Mouse (Mus musculus): ENCODE results near the gene Trpt1. TPM values are rescaled to one million over a fixed set of nuclear protein-coding genes. Genes with fewer than 3 reads are reported as not detected.

The Trpt1 gene
- polyA plus RNA-seq, 1 experiment from 2014 or later: 12.1 TPM

DNA sequence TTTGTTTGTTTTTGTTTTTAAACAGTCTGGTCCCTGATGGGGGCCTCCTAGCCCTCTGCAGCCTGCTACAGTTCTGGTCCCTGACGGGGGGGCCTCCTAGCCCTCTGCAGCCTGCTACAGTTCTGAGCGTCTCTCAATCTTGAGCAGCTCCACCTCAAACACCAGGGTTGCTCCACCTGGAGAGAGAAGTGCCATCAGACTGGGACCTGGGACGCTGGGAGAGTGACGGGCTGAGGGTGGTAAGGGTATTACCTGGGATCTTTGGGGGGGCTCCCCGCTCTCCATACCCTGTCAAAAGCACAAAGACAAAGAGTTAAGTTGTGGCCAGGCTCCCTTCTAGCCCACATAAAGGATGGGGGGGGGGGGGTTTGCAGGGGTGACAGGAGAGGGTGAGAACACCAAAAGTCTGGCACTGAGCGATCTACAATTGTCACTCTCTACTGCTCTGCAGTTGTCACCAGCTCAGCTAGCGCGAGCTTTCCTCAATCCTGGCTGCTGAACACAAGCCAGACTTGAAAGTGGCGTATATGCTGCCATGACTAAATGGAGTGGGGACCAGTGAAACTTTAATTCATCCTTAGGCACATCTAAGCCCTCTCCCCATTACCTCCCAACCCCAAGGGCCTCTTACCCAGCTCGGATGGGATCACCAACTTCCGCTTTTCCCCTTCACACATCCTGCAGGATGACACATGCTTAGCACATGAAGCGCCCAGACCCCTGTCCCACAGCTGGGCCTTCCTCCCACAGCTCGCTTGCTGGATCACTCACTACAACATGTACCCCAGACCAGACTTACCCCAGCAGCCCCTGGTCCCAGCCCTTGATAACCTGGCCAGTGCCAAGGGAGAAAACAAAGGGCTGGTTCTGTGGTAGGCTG, 17.9 kb upstream of the Trpt1 start:
- 84% methylated on average over 13 of the region's 13 CpGs for WGBS
- no peaks in the 10 kb centered on the region for H3K27me3 ChIP-seq
- H3K4me1 ChIP-seq: peaks cover 52% of the 10 kb centered on the region
- peak overlapping the region; percentile 61 for H3K9ac ChIP-seq
- no peak for ATAC-seq (replicated peaks; ENCODE audit: low FRiP score)
- H3K36me3 ChIP-seq: peaks cover 33% of the 10 kb centered on the region
- peak overlapping the region; percentile 83 for H3K4me3 ChIP-seq (replicated peaks)
- peak overlapping the region; percentile 84 for H3K4me2 ChIP-seq
- H3K9me3 ChIP-seq (replicated peaks): no peaks in the 10 kb centered on the region
- peak overlapping the region; percentile 97 for H3K27ac ChIP-seq

DNA sequence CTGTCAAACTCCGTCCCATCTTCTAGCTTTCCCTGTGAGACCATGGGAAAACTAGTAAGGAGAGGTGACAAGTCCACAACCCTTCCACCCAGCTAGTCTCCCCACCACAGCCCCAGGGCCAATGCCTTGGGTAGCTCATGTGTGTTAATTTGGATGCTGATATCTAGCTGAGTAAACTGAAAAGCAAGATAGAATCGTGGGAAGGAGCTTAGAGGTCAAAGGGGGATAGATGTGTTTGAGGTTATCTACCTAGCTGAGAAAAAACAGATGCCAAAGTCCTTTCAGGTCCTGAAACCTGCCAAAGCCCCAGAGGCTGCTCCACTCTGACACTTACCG, 17.3 kb upstream of the Trpt1 start:
- peaks cover 52% of the 10 kb centered on the region for H3K4me1 ChIP-seq
- H3K4me2 ChIP-seq: peak overlapping the region; percentile 84
- peaks cover 37% of the 10 kb centered on the region for H3K36me3 ChIP-seq
- peak overlapping the region; percentile 61 for H3K9ac ChIP-seq
- H3K9me3 ChIP-seq (replicated peaks): no peaks in the 10 kb centered on the region
- H3K27me3 ChIP-seq: no peaks in the 10 kb centered on the region
- 33% methylated on average over 3 of the region's 3 CpGs for WGBS
- ATAC-seq (replicated peaks; ENCODE audit: low FRiP score): no peak
- H3K27ac ChIP-seq: peak overlapping the region; percentile 97
- peak overlapping the region; percentile 83 for H3K4me3 ChIP-seq (replicated peaks)

DNA sequence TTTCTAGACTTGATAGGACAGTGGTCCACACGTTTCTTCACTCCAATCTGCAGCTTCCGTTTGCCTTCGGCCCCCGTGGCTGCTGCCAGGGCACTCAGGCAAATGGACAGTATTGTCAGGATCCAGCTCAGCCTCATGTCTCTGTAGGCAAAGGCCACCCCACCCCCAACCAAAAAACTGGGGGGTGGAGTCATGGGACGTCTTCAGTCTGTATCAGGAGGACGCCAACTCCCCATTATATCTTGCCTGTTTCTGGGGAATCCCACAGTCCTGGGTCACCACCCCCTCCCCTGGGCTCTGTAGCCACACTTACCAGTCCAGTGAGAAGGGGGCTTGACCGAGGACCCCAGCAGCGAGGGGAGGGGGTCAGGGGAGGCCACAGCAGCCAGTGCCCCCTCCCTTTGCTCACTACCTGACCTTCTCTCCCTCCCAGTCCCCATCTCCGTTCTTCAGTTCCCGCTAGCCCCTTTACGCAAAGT, 16.9 kb upstream of the Trpt1 start:
- Histone ChIP-seq H3K4me3 (replicated peaks) (peak overlapping the region; percentile 83), H3K27me3 (no peaks in the 10 kb centered on the region), H3K4me2 (peak overlapping the region; percentile 84), H3K4me1 (peaks cover 47% of the 10 kb centered on the region), H3K36me3 (peaks cover 42% of the 10 kb centered on the region), H3K9me3 (replicated peaks) (no peaks in the 10 kb centered on the region), H3K9ac (peak overlapping the region; percentile 61), H3K27ac (peak overlapping the region; percentile 97)
- WGBS: 11% methylated on average over 11 of the region's 11 CpGs
- no peak for ATAC-seq (replicated peaks; ENCODE audit: low FRiP score)

GRCm38 (mm10) chr19:6979486-6980380, 16.2 kb upstream of the Trpt1 start:
- H3K27me3 ChIP-seq: no peaks in the 10 kb centered on the region
- H3K4me1 ChIP-seq: peaks cover 46% of the 10 kb centered on the region
- H3K4me3 ChIP-seq (replicated peaks): peak overlapping the region; percentile 83
- WGBS: under 1% methylated on average over 59 of the region's 59 CpGs
- peaks cover 45% of the 10 kb centered on the region for H3K36me3 ChIP-seq
- H3K9me3 ChIP-seq (replicated peaks): no peaks in the 10 kb centered on the region
- peak overlapping the region; percentile 84 for H3K4me2 ChIP-seq
- H3K27ac ChIP-seq: peak overlapping the region; percentile 97
- peak; percentile 93 for ATAC-seq (replicated peaks; ENCODE audit: low FRiP score)
- peak overlapping the region; percentile 95 for H3K9ac ChIP-seq

DNA sequence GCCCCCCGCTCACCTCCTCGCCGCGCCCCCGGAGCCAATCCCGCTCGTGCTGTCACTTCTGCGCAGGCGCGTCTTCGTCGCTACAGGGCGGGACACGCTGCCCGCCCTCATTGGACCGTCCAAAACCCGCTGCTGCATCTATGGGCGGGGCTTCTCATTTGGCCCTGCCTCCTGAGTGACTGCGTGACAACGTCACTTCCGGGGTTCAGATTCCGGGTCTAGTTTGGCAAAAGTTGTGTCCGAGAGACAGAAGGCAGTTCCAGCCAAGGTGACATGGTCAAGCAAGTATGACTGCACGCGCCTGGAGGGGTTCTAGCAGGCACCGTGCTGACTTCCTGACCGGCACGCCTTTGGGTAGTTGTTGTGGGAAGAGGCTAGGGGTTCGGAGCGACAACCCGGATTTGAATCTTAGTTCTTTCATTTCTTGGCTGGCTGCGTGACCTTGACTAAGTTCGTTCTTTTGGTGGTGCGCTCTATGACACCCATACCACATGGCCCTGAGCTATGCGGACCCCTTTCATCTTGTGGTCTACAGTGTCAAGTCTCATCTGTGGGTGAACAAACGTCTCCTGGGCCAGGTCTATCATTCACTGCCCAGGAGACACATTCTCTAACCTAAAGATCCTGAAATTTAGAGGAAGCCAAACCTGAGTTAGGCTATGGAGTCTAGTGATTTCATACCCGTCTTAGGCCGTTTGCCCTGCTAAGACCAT, 15.4 kb upstream of the Trpt1 start, which contains the start of gene Fkbp2:
Fkbp2 (minus strand) TSS at position 121 of the 713 bp plus-strand sequence.
- Histone ChIP-seq H3K4me3 (replicated peaks) (peak within 1 kb of the TSS; percentile 83), H3K27me3 (no peaks in the 10 kb centered on the region), H3K36me3 (peaks cover 53% of the 10 kb centered on the region), H3K9ac (peak within 1 kb of the TSS; percentile 95), H3K4me2 (peak within 1 kb of the TSS; percentile 84), H3K9me3 (replicated peaks) (no peaks in the 10 kb centered on the region), H3K4me1 (peaks cover 46% of the 10 kb centered on the region), H3K27ac (peak within 1 kb of the TSS; percentile 97)
- peak; percentile 90 for ATAC-seq (replicated peaks; ENCODE audit: low FRiP score)
- under 1% methylated on average over 38 of the region's 38 CpGs for WGBS

GRCm38 (mm10) chr19:6981465-6981864, 14.5 kb upstream of the Trpt1 start:
- Histone ChIP-seq H3K9ac (no peak overlapping the region), H3K4me1 (peaks cover 47% of the 10 kb centered on the region), H3K9me3 (replicated peaks) (no peaks in the 10 kb centered on the region), H3K4me3 (replicated peaks) (peak overlapping the region; percentile 83), H3K36me3 (peaks cover 54% of the 10 kb centered on the region), H3K27me3 (no peaks in the 10 kb centered on the region), H3K27ac (0 out of 2 replicates have a peak overlapping the region, but pooled peaks have one; percentile 97), H3K4me2 (peak overlapping the region; percentile 84)
- 91% methylated on average over 4 of the region's 4 CpGs for WGBS
- no peak for ATAC-seq (replicated peaks; ENCODE audit: low FRiP score)

DNA sequence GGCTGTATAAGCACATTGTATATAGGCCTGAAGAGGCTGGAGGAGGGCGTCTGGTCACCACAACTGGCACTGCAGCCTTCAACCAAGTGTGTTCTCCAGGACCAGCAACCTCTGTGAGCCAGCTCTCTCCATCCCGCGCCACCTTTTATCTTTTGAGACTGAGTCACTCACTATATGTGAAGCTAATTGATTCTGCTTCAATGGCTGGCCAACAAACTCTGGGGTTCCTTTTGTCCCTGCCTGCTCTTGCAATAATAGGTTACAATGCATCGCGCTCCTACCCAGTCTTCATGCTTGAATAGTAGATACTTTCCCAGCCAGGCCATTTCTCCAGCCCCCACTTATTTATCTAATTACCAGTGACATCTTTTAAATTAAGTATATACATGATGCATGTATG, 12.3 kb upstream of the Trpt1 start:
- 96% methylated on average over 5 of the region's 5 CpGs for WGBS
- no peak overlapping the region for H3K27ac ChIP-seq
- H3K36me3 ChIP-seq: peaks cover 38% of the 10 kb centered on the region
- H3K9ac ChIP-seq: no peak overlapping the region
- H3K4me1 ChIP-seq: peaks cover 39% of the 10 kb centered on the region
- H3K4me2 ChIP-seq: no peak overlapping the region
- no peaks in the 10 kb centered on the region for H3K27me3 ChIP-seq
- ATAC-seq (replicated peaks; ENCODE audit: low FRiP score): no peak
- no peak overlapping the region for H3K4me3 ChIP-seq (replicated peaks)
- no peaks in the 10 kb centered on the region for H3K9me3 ChIP-seq (replicated peaks)

DNA sequence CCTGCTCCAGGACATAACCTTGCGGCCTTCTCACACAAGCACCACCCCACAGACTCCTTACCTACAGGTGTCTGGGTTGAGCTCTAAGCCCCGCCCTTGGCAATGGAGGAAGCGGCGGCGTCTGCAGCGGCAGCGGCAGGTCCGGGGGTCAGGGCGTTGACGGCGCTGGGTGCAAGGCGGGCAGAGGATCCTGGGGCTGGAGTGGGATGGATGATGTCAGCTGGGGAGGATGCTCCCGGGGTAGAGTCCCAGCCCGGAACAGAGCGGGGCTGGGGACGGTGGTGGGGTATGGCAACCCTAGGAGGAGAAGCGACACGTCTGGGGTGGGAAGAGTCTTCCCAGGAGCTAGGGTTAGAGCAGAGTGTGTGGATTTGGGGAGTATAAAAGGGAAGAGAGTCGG, 10.6 kb upstream of the Trpt1 start:
- no peak overlapping the region for H3K4me2 ChIP-seq
- ATAC-seq (replicated peaks; ENCODE audit: low FRiP score): no peak
- 84% methylated on average over 19 of the region's 19 CpGs for WGBS

GRCm38 (mm10) chr19:6985951-6986708, 9.8 kb upstream of the Trpt1 start:
- Histone ChIP-seq H3K9me3 (replicated peaks) (no peaks in the 10 kb centered on the region), H3K9ac (peak overlapping the region; percentile 91), H3K4me2 (peak overlapping the region; percentile 92), H3K27ac (peak overlapping the region; percentile 90; the same call in 1 of the 2 replicates), H3K27me3 (no peaks in the 10 kb centered on the region), H3K36me3 (peaks cover 39% of the 10 kb centered on the region), H3K4me1 (peaks cover 29% of the 10 kb centered on the region), H3K4me3 (replicated peaks) (peak overlapping the region; percentile 82)
- no peak for ATAC-seq (replicated peaks; ENCODE audit: low FRiP score)
- 77% methylated on average over 10 of the region's 10 CpGs for WGBS

More for the DNA sequence above, 10.6 kb upstream of the Trpt1 start:
- no peaks in the 10 kb centered on the region for H3K27me3 ChIP-seq
- no peaks in the 10 kb centered on the region for H3K9me3 ChIP-seq (replicated peaks)
- H3K4me1 ChIP-seq: peaks cover 33% of the 10 kb centered on the region
- no peak overlapping the region for H3K27ac ChIP-seq
- no peak overlapping the region for H3K4me3 ChIP-seq (replicated peaks)
- no peak overlapping the region for H3K9ac ChIP-seq
- peaks cover 39% of the 10 kb centered on the region for H3K36me3 ChIP-seq

GRCm38 (mm10) chr19:6987061-6987903, 8.6 kb upstream of the Trpt1 start, which contains the start of gene Vegfb:
Gene Vegfb, minus strand, starts transcription at chr19:6987651.
- peak within 1 kb of the TSS; percentile 92 for H3K4me2 ChIP-seq
- H3K36me3 ChIP-seq: peaks cover 31% of the 10 kb centered on the region
- no peaks in the 10 kb centered on the region for H3K9me3 ChIP-seq (replicated peaks)
- H3K4me3 ChIP-seq (replicated peaks): peak within 1 kb of the TSS; percentile 82
- H3K27me3 ChIP-seq: no peaks in the 10 kb centered on the region
- peaks cover 32% of the 10 kb centered on the region for H3K4me1 ChIP-seq
- H3K27ac ChIP-seq: peak within 1 kb of the TSS; percentile 90
- ATAC-seq (replicated peaks; ENCODE audit: low FRiP score): peak; percentile 53
- WGBS: under 1% methylated on average over 80 of the region's 85 CpGs
- H3K9ac ChIP-seq: peak within 1 kb of the TSS; percentile 91
